Mouse (Mus musculus) small intestine, adult 2 months (tissue): Measurements from ENCODE around the gene Irak4. TPM values are rescaled to one million over a fixed set of nuclear protein-coding genes. Genes with fewer than 3 reads are reported as not detected.
A peak's percentile ranks its signal among the peaks of the same experiment; 100 is the strongest.

Source experiments
- H3K27ac ChIP-seq: fragments of 200-500 bp; 2 replicates; pipeline ENCODE4 v1.5.1; 2012; ENCODE audit warnings: low read depth, low read length, control low read depth, inconsistent platforms; ENCODE audit not compliant: insufficient read depth
- H3K27me3 ChIP-seq: fragments of 200-500 bp; 2 replicates; pipeline ENCODE4 v1.6.1; 2012; ENCODE audit warnings: mild to moderate bottlenecking, moderate library complexity, low read length, inconsistent platforms; ENCODE audit not compliant: control insufficient read depth, insufficient read depth
- H3K36me3 ChIP-seq: fragments of 200-500 bp; 2 replicates; pipeline ENCODE4 v1.6.1; 2012; ENCODE audit warnings: mild to moderate bottlenecking, low read length, control low read depth, inconsistent platforms; ENCODE audit not compliant: control insufficient read depth, insufficient read depth
- H3K4me1 ChIP-seq: fragments of 200-500 bp; 2 replicates; pipeline ENCODE4 v1.6.1; 2012; ENCODE audit warnings: low read length, inconsistent platforms, mixed read lengths; ENCODE audit not compliant: control insufficient read depth, insufficient read depth, insufficient read length
- H3K4me3 ChIP-seq: fragments of 200-500 bp; 2 replicates; pipeline ENCODE4 v1.5.1; 2012; ENCODE audit warnings: low read depth, mild to moderate bottlenecking, control low read depth, inconsistent platforms, low read length, moderate library complexity
- CTCF ChIP-seq: fragments of 200-500 bp; IDR thresholded peaks from 2 replicates; pipeline ENCODE4 v1.5.1; 2012; ENCODE audit warnings: low read depth, mild to moderate bottlenecking, control low read depth, inconsistent platforms, low read length, moderate library complexity, mixed read lengths; ENCODE audit not compliant: insufficient replicate concordance, insufficient read length; ENCODE audit errors: extremely low read depth
- POLR2A ChIP-seq: fragments of 200-500 bp; IDR thresholded peaks from 2 replicates; pipeline ENCODE4 v1.6.1; 2012; ENCODE audit warnings: low read depth, mild to moderate bottlenecking, control low read depth, inconsistent platforms, low read length, moderate library complexity
- WGBS: fragments of 180-500 bp; shearing (Covaris S2); methylation state at CpG from one replicate; pipeline ENCODE4 v1.1.7; 2018; 5-methylcytosine and 5-hydroxymethylcytosine counted together
- polyA plus RNA-seq: library from polyadenylated mRNA; depleted of rRNA; stranded (reverse); fragments of >200 nt; gene quantifications from 2 replicates; pipeline ENCODE4 v1.2.3, GENCODE M21; 2012

Gene Irak4
- polyA plus RNA-seq, 1 experiment = 12.9 TPM

DNA sequence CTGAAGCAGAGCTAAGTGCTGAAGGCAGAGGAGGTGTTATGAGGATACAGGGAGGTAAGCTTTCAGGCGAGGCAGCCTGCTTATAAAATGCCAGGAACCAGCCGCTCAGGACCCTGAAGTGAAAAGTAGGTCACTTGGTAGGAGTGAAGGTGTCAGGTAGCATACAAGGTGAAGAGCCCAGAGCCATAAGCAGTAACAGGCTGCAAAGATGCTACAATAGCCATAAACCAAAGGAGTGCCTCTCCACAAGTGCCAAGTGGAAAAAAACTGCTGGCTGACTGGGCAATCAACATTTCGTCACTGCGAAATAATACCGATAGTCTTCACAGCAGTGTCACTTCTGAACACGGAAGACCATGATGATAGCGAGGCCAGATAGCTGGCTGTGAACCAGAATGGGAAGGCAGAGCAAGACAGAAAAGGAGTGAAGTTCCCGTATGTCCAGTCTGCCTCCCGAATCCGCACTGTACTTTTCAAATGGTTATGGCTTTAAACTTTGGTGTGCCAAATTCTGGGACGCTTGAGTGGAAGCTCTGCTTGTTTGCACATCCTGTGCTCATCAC lies 56.8 kb downstream of the Irak4 start:
- 26% methylated on average over 11 of the region's 11 CpGs for WGBS
- TF ChIP-seq POLR2A (no peak), CTCF (no peak)
- Histone ChIP-seq H3K27me3 (no peaks in the 10 kb centered on the region), H3K4me1 (peaks cover 12% of the 10 kb centered on the region), H3K36me3 (no peaks in the 10 kb centered on the region), H3K4me3 (no peak overlapping the region), H3K27ac (no peak overlapping the region)

DNA sequence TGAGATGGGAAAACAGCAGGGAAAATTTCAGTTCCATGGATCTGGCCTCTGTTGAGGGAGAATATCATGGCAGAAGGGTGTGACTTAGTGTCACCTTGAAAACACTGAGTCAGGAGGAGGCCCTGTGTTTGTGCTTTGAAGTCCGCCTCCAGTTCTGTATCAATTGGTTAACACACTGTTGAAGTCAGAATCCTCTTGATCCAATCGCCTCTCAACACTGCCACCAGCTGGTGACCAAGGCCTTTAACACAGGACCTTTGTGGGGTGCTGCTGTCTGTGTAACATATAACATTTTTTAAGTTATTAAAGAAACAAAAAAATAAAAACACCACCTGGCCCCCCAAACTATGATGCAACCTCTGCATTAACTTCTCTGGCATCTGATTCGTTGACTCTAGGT lies 57.9 kb downstream of the Irak4 start:
- no peak overlapping the region for H3K27ac ChIP-seq
- H3K27me3 ChIP-seq = no peaks in the 10 kb centered on the region
- no peak overlapping the region for H3K4me3 ChIP-seq
- TF ChIP-seq CTCF (peak; percentile 62; the same call in 1 of the 2 replicates), POLR2A (no peak)
- 8% methylated on average over 3 of the region's 3 CpGs for WGBS
- H3K4me1 ChIP-seq = peaks cover 12% of the 10 kb centered on the region
- no peaks in the 10 kb centered on the region for H3K36me3 ChIP-seq

DNA sequence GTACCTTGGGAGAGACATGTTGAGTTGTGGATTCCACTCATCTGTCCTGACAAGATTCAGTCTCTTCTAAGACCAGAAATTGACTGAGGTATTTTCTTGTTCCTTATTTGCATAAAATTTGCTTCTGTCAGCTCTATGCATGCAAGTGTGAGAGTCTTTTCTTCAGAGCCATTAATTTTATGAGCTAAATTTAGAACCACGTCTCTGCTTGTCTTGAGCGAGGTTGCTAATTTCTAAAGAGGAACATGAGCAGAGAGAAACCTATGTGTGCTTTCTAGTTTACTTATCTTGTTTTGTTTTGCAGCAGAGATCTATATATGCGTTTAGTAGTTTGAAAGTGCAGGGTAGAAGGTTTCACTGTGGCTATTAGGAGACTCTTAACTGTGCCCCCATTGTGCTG lies 59.0 kb downstream of the Irak4 start:
- Histone ChIP-seq H3K27ac (no peak overlapping the region), H3K4me3 (no peak overlapping the region), H3K27me3 (no peaks in the 10 kb centered on the region), H3K36me3 (no peaks in the 10 kb centered on the region), H3K4me1 (peaks cover 12% of the 10 kb centered on the region)
- 69% methylated on average over 3 of the region's 3 CpGs for WGBS
- TF ChIP-seq POLR2A (no peak), CTCF (no peak)

DNA sequence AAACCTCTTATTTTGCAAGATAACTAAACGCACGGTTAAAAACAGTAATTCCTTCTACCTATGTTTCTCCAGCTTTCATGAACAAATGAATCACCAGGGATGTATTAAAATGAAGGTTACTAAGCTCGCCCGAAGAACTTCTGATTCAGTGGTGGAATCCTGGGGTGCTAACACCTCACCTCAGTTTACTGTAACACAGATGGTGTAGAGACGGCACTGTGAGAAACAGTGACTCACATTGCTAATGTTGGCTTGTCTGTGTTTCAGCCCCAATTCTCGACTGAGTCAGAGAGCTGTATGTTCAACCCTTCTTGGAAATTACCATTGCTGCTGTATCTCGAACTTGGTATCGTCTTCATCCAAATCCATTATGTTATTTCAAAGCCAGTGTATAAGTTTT lies 64.3 kb downstream of the Irak4 start:
- TF ChIP-seq CTCF = no peak
- TF ChIP-seq POLR2A = no peak
- Histone ChIP-seq H3K4me1 (no peaks in the 10 kb centered on the region), H3K27me3 (no peaks in the 10 kb centered on the region), H3K27ac (no peak overlapping the region), H3K36me3 (no peaks in the 10 kb centered on the region), H3K4me3 (no peak overlapping the region)
- 90% methylated on average over 8 of the region's 8 CpGs for WGBS

DNA sequence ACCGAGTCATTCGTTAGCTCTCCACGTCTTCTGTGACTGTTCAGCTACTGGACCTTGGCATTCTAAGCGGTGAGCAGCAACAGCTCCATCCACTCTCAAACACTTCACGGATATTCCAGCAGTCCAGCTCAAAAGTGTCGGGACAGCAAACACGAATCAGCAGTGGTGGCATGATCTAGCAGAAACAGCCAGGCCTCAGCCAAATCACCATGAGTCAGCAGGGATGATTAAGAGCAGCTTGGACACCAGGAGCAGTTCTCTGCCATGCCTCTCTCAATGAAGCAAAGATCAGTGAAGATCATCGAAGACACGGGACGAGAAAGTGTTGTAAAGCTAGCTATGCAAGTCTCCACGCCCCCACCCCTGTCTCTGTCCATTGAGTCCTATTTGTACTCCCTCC lies 72.6 kb downstream of the Irak4 start:
- H3K4me1 ChIP-seq = no peaks in the 10 kb centered on the region
- no peak overlapping the region for H3K27ac ChIP-seq
- no peaks in the 10 kb centered on the region for H3K36me3 ChIP-seq
- 91% methylated on average over 11 of the region's 11 CpGs for WGBS
- no peak overlapping the region for H3K4me3 ChIP-seq
- no peaks in the 10 kb centered on the region for H3K27me3 ChIP-seq
- TF ChIP-seq CTCF (no peak), POLR2A (no peak)

DNA sequence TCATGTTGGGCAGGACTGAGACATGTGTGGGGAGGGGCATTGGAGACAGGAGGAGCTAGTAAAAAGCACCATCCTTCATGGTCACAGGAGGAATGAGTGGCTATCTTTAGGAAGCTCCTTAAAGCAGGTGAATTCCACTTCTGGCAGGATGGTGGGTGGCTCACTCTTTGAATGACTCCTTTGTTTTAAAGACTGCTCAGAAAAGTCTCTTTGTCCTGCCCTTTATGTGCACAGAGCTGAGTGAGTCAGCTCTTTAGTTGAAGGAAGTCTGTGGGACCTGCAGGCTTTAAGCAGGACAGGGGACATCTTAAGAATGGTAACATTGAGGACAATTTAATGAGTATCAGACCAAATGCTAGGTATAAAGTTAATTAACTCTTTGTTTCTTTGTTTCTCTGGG lies 77.5 kb downstream of the Irak4 start:
- Histone ChIP-seq H3K4me3 (no peak overlapping the region), H3K27ac (no peak overlapping the region), H3K27me3 (no peaks in the 10 kb centered on the region), H3K4me1 (no peaks in the 10 kb centered on the region), H3K36me3 (no peaks in the 10 kb centered on the region)
- TF ChIP-seq CTCF (no peak), POLR2A (no peak)

DNA sequence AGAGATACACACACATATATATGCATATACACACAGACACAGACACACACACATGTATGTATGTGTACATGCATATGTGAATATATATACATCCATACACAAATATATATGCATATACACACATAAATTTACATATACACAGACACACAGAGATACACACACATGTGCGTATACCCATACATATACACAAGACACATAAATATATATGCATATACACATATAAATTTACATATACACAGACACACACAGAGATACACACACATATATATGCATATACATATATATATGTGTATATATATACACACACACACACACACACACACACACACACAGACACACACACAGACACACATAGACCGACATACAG lies 85.0 kb downstream of the Irak4 start:
- TF ChIP-seq POLR2A (no peak), CTCF (no peak)
- Histone ChIP-seq H3K4me3 (peak overlapping the region; percentile 69), H3K27me3 (no peaks in the 10 kb centered on the region), H3K4me1 (peaks cover 5% of the 10 kb centered on the region), H3K27ac (no peak overlapping the region), H3K36me3 (no peaks in the 10 kb centered on the region)
- WGBS = 46% methylated on average over 2 of the region's 2 CpGs

DNA sequence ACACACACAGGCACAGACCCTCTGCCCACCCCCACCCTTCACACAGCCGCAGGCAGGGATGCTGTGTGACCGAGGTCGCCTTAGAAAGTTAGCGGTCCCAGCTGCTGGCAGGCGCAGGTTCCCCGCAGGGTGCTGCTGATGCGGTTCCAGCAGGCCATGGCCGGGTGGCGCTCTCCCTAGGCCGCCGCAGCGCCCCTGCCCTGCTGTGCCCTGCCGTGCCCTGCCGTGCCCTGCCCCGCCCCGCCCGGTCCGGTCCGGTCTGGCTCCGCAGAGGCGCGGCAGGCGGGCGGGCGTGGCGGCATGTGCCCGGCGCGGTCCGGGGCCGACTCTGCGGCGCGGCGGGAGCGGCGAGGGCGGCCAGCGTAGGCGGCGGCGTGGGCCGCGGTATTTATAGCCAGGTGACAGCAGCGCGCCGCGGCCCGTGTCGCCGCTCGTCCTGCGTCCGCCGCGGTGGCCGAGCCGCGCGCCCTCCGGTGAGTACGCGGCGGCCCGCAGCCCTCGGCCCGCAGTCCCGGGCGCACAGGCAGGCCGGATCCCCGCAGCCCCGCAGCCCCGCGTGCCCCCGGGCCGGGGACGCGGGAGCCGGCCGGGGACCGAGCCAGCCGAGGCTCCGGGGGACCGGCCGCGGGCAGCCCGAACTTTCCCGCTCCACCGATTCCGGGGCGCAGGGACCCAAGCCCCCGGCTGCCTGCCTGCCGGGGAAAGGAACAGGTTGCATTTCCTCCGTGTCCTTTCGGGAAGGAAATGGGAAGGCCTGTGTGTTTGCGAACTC lies 85.6 kb downstream of the Irak4 start, which contains the start of gene Tmem117:
Gene Tmem117 (plus strand): TSS at position 403 of the 772 bp plus-strand sequence.
- no peaks in the 10 kb centered on the region for H3K36me3 ChIP-seq
- H3K4me1 ChIP-seq = peaks cover 5% of the 10 kb centered on the region
- H3K27ac ChIP-seq = peak within 1 kb of the TSS; percentile 21
- TF ChIP-seq CTCF = no peak
- TF ChIP-seq POLR2A = no peak; the same call in 1 of the 2 replicates
- WGBS = 1% methylated on average over 93 of the region's 96 CpGs
- H3K27me3 ChIP-seq = no peaks in the 10 kb centered on the region
- H3K4me3 ChIP-seq = peak within 1 kb of the TSS; percentile 69
